ENCODE assay signal across 13 mouse cellular contexts in genomic region chr5:9781107-9781506, GRCm38 (mm10). TPM values are rescaled to one million over a fixed set of nuclear protein-coding genes. Genes with fewer than 3 reads are reported as not detected.
"Had no signal": no experiment of that assay in that cellular context is flagged by ENCODE, and none has a peak within 500 bp of the region (broad histone marks: within the 10 kb centered on the region; RNA-seq: fewer than 3 reads in every experiment).

No protein-coding gene starts in this region.

- H3K4me3 ChIP-seq: intestine, embryonic 15.5 days; layer of hippocampus, adult 2 months; limb, embryonic 15.5 days; liver, embryonic 12.5 days; stomach, embryonic 15.5 days had no signal

- H3K9me3 ChIP-seq: intestine, embryonic 15.5 days; limb, embryonic 15.5 days; liver, embryonic 12.5 days; stomach, embryonic 15.5 days had no signal

- H3K27me3 ChIP-seq: intestine, embryonic 15.5 days; limb, embryonic 15.5 days; liver, embryonic 12.5 days; stomach, embryonic 15.5 days had no signal

- H3K27ac ChIP-seq: intestine, embryonic 15.5 days; layer of hippocampus, adult 2 months; limb, embryonic 15.5 days; liver, embryonic 12.5 days; stomach, embryonic 15.5 days had no signal

- H3K9ac ChIP-seq: intestine, embryonic 15.5 days; limb, embryonic 15.5 days; liver, embryonic 12.5 days; stomach, embryonic 15.5 days had no signal

- H3K4me1 ChIP-seq: intestine, embryonic 15.5 days; limb, embryonic 15.5 days; liver, embryonic 12.5 days; stomach, embryonic 15.5 days had no signal

- H3K4me2 ChIP-seq: intestine, embryonic 15.5 days; limb, embryonic 15.5 days; liver, embryonic 12.5 days; stomach, embryonic 15.5 days had no signal

- DNase-seq: kidney, adult 18-20 months; kidney, postnatal 10 days; kidney, postnatal 4 days; lung, postnatal 14 days; right cerebral cortex, postnatal 14 days; thymus, adult 2 months; thymus, postnatal 25 days had no signal

- H3K36me3 ChIP-seq: intestine, embryonic 15.5 days; limb, embryonic 15.5 days; liver, embryonic 12.5 days; stomach, embryonic 15.5 days had no signal

- ATAC-seq: intestine, embryonic 15.5 days; liver, embryonic 12.5 days had no signal

RNA-seq across cellular contexts. Expression of gene Grm3, which starts 56.1 kb away (rescaled TPM):
- polyA plus RNA-seq: liver, embryonic 12.5 days; spleen, adult 2 months; thymus, adult 2 months had no signal
